Mouse (Mus musculus) megakaryocyte, embryonic 14.5 days (primary cell): ENCODE data around the gene Gtf3c1.

ENCODE experiments used
- FLI1 ChIP-seq: IDR thresholded peaks from 2 replicates; pipeline ENCODE4 v1.6.1; 2012; ENCODE audit warnings: low read length, inconsistent platforms, mixed read lengths
- GATA1 ChIP-seq: IDR thresholded peaks from 3 replicates; pipeline ENCODE4 v1.6.1; 2012; ENCODE audit warnings: mixed read lengths, low read length, inconsistent platforms, borderline replicate concordance

- no peak for TF ChIP-seq FLI1
- no peak for TF ChIP-seq GATA1
These were observed 107.4 kb downstream of the Gtf3c1 start for GRCm38 (mm10) chr7:125600136-125600535.
